Mouse (Mus musculus) stomach, postnatal 0 days (tissue): ENCODE results near the gene Armc9. TPM values are rescaled to one million over a fixed set of nuclear protein-coding genes. Genes with fewer than 3 reads are reported as not detected.
A peak's percentile ranks its signal among the peaks of the same experiment; 100 is the strongest.

Experiments
- ATAC-seq: fragments of 200-750 bp; cut with Nextera tagmentation; 2 replicates; pipeline ENCODE4 v1.8.0; 2017; ENCODE audit not compliant: low FRiP score, low TSS enrichment
- DNase-seq: peaks from one replicate; pipeline ENCODE4 v3.0.0-alpha.2; 2016; ENCODE audit warnings: low spot score
- H3K27ac ChIP-seq: fragments of 300-500 bp; sonication (generic); replicated peaks from 2 replicates; pipeline ENCODE4 v1.5.1; 2014; ENCODE audit warnings: mild to moderate bottlenecking, control low read depth
- H3K27me3 ChIP-seq: fragments of 300-500 bp; sonication (generic); 2 replicates; pipeline ENCODE4 v1.6.1; 2014; ENCODE audit warnings: low read length; ENCODE audit not compliant: control insufficient read depth, insufficient read depth
- H3K36me3 ChIP-seq: fragments of 300-500 bp; sonication (generic); 2 replicates; pipeline ENCODE4 v1.6.1; 2014; ENCODE audit warnings: low read length, mixed read lengths; ENCODE audit not compliant: control insufficient read depth, insufficient read depth
- H3K4me1 ChIP-seq: fragments of 300-500 bp; sonication (generic); replicated peaks from 2 replicates; pipeline ENCODE4 v1.6.1; 2014; ENCODE audit warnings: antibody characterized with exemption; ENCODE audit not compliant: control insufficient read depth, insufficient read depth
- H3K4me2 ChIP-seq: fragments of 300-500 bp; sonication (generic); replicated peaks from 2 replicates; pipeline ENCODE4 v1.6.1; 2014; ENCODE audit warnings: low read depth, mild to moderate bottlenecking, control low read depth, moderate library complexity
- H3K4me3 ChIP-seq: fragments of 300-500 bp; sonication (generic); 2 replicates; pipeline ENCODE4 v1.5.1; 2014; ENCODE audit warnings: low read depth, low read length, control low read depth
- H3K9ac ChIP-seq: fragments of 300-500 bp; sonication (generic); 2 replicates; pipeline ENCODE4 v1.6.1; 2014; ENCODE audit warnings: mild to moderate bottlenecking, low read length, control low read depth, mixed read lengths
- H3K9me3 ChIP-seq: fragments of 300-500 bp; sonication (generic); 2 replicates; pipeline ENCODE4 v1.6.1; 2016; ENCODE audit warnings: low read length; ENCODE audit not compliant: control insufficient read depth
- CTCF ChIP-seq: IDR thresholded peaks from 2 replicates; pipeline ENCODE4 v1.5.1; 2016; ENCODE audit warnings: antibody characterized with exemption, low read depth, mild to moderate bottlenecking, moderate library complexity
- EP300 ChIP-seq: optimal IDR thresholded peaks from 2 replicates; pipeline ENCODE3; 2016; ENCODE audit warnings: antibody characterized with exemption
- WGBS: fragments of 180-500 bp; shearing (Covaris S2); extraction: QIAGEN DNeasy Blood & Tissue Kit; methylation state at CpG from one replicate; pipeline ENCODE4 v1.1.7; 2014; 5-methylcytosine and 5-hydroxymethylcytosine counted together
- polyA plus RNA-seq: library from polyadenylated mRNA; unstranded; fragments of >200 nt; fragmentation: Nextera tagmentation; extraction: Ambion mirVana; gene quantifications from 2 replicates; pipeline ENCODE4 v1.2.1, GENCODE M21; 2015

Gene Armc9
- polyA plus RNA-seq, 1 experiment from 2014 or later = 7.3 TPM

GRCm38 (mm10) chr1:86269190-86269508 is 114.6 kb downstream of the Armc9 start:
- H3K27ac ChIP-seq = no peak overlapping the region
- no peak overlapping the region for H3K9ac ChIP-seq
- DNase-seq (no peak), ATAC-seq (peak; percentile 30; the same call in 1 of the 2 replicates)
- H3K4me2 ChIP-seq = no peak overlapping the region
- no peak overlapping the region for H3K4me3 ChIP-seq
- H3K27me3 ChIP-seq = no peaks in the 10 kb centered on the region
- 68% methylated on average over 4 of the region's 4 CpGs for WGBS
- 0 out of 2 replicates have a peak, but pooled peaks cover 3% of the 10 kb centered on the region for H3K4me1 ChIP-seq
- no peaks in the 10 kb centered on the region for H3K9me3 ChIP-seq
- no peaks in the 10 kb centered on the region for H3K36me3 ChIP-seq
- TF ChIP-seq EP300 = no peak
- TF ChIP-seq CTCF = no peak

GRCm38 (mm10) chr1:86271707-86272106 is 117.1 kb downstream of the Armc9 start:
- H3K9ac ChIP-seq = no peak overlapping the region
- 0 out of 2 replicates have a peak, but pooled peaks cover 3% of the 10 kb centered on the region for H3K4me1 ChIP-seq
- 60% methylated on average over 6 of the region's 6 CpGs for WGBS
- H3K9me3 ChIP-seq = no peaks in the 10 kb centered on the region
- H3K27me3 ChIP-seq = no peaks in the 10 kb centered on the region
- H3K4me3 ChIP-seq = no peak overlapping the region
- no peak overlapping the region for H3K4me2 ChIP-seq
- H3K36me3 ChIP-seq = no peaks in the 10 kb centered on the region
- TF ChIP-seq CTCF = no peak
- no peak for TF ChIP-seq EP300
- DNase-seq (peak; percentile 29), ATAC-seq (no peak)
- H3K27ac ChIP-seq = no peak overlapping the region

GRCm38 (mm10) chr1:86277055-86277454 is 122.5 kb downstream of the Armc9 start:
- no peaks in the 10 kb centered on the region for H3K9me3 ChIP-seq
- H3K9ac ChIP-seq = no peak overlapping the region
- H3K4me1 ChIP-seq = no peaks in the 10 kb centered on the region
- peak; percentile 59; the same call in 1 of the 2 replicates for ATAC-seq
- H3K27me3 ChIP-seq = no peaks in the 10 kb centered on the region
- 80% methylated on average over 5 of the region's 5 CpGs for WGBS
- no peak overlapping the region for H3K4me2 ChIP-seq
- no peaks in the 10 kb centered on the region for H3K36me3 ChIP-seq
- TF ChIP-seq EP300 (no peak), CTCF (no peak)
- no peak overlapping the region for H3K4me3 ChIP-seq
- no peak overlapping the region; the same call in 1 of the 2 replicates for H3K27ac ChIP-seq
- no peak for DNase-seq

- no peak for ATAC-seq
Observed at GRCm38 (mm10) chr1:86281781-86282536, 127.4 kb downstream of the Armc9 start.

GRCm38 (mm10) chr1:86284101-86284500 is 129.5 kb downstream of the Armc9 start:
- ATAC-seq = no peak
- DNase-seq = no peak
- Histone ChIP-seq H3K4me1 (no peaks in the 10 kb centered on the region), H3K9me3 (no peaks in the 10 kb centered on the region), H3K27me3 (no peaks in the 10 kb centered on the region), H3K36me3 (no peaks in the 10 kb centered on the region), H3K9ac (no peak overlapping the region), H3K27ac (no peak overlapping the region), H3K4me2 (no peak overlapping the region), H3K4me3 (no peak overlapping the region)
- 86% methylated on average over 5 of the region's 5 CpGs for WGBS
- TF ChIP-seq CTCF (no peak), EP300 (no peak)

More at GRCm38 (mm10) chr1:86281781-86282536, 127.4 kb downstream of the Armc9 start:
- H3K27me3 ChIP-seq = no peaks in the 10 kb centered on the region
- no peak overlapping the region for H3K9ac ChIP-seq
- no peak overlapping the region for H3K4me3 ChIP-seq
- no peaks in the 10 kb centered on the region for H3K4me1 ChIP-seq
- no peak for DNase-seq
- whole genome bisulfite sequencing = 74% methylated on average over 11 of the region's 11 CpGs
- H3K36me3 ChIP-seq = no peaks in the 10 kb centered on the region
- no peaks in the 10 kb centered on the region for H3K9me3 ChIP-seq
- H3K27ac ChIP-seq = no peak overlapping the region
- TF ChIP-seq EP300 (no peak), CTCF (no peak)
- H3K4me2 ChIP-seq = no peak overlapping the region

- 77% methylated on average over 6 of the region's 6 CpGs for WGBS
- no peaks in the 10 kb centered on the region for H3K36me3 ChIP-seq
- H3K27me3 ChIP-seq = no peaks in the 10 kb centered on the region
- no peak for ATAC-seq
- H3K4me3 ChIP-seq = no peak overlapping the region
- no peak for DNase-seq
- no peak overlapping the region for H3K27ac ChIP-seq
- H3K9ac ChIP-seq = no peak overlapping the region
- no peak overlapping the region for H3K4me2 ChIP-seq
- TF ChIP-seq CTCF (no peak), EP300 (no peak)
- no peaks in the 10 kb centered on the region for H3K9me3 ChIP-seq
- H3K4me1 ChIP-seq = no peaks in the 10 kb centered on the region
Observed at GRCm38 (mm10) chr1:86285295-86285694, 130.7 kb downstream of the Armc9 start.
